Mouse (Mus musculus) erythroid progenitor cell, adult 5-6 weeks (primary cell): ENCODE measurements around the gene Inpp5b. TPM values are rescaled to one million over a fixed set of nuclear protein-coding genes. Genes with fewer than 3 reads are reported as not detected.
"Not testable (repeated sequence)": the region's sequence is repeated elsewhere in the genome, so short reads cannot be mapped to it uniquely, and the experiment has no call there.

Source experiments
- ATAC-seq: replicated peaks from 2 replicates; pipeline ENCODE4 v1.8.0; 2016; ENCODE audit warnings: moderate number of reproducible peaks, mild to moderate bottlenecking, moderate TSS enrichment, inconsistent platforms; ENCODE audit not compliant: poor library complexity, low FRiP score, severe bottlenecking
- total RNA-seq, 2 experiments: library from RNA; stranded (forward) in 1 of 2; stranded (reverse) in 1 of 2; fragments of 150-400 nt in 1 of 2; fragments of 186-747, 209-891 nt in 1 of 2; gene quantifications; 2 replicates each; pipeline versions ENCODE4 v1.2.3 to v1.2.4; 2015 to 2017; ENCODE audit warnings: low replicate concordance in 2 of 2

The Inpp5b gene
- total RNA-seq (2015; ENCODE audit: low replicate concordance) (49.9 and 84.0 TPM in 2 replicates), total RNA-seq (2017; ENCODE audit: low replicate concordance) (40.2 and 70.5 TPM in 2 replicates)

- ATAC-seq, result peak; percentile 73
Measured at GRCm38 (mm10) chr4:124741376-124742343, at the start of gene Inpp5b. Inpp5b (plus strand) TSS chr4:124741850.

- ATAC-seq, result no peak
Measured at GRCm38 (mm10) chr4:124692416-124692861, 49.2 kb upstream of the Inpp5b start.

DNA sequence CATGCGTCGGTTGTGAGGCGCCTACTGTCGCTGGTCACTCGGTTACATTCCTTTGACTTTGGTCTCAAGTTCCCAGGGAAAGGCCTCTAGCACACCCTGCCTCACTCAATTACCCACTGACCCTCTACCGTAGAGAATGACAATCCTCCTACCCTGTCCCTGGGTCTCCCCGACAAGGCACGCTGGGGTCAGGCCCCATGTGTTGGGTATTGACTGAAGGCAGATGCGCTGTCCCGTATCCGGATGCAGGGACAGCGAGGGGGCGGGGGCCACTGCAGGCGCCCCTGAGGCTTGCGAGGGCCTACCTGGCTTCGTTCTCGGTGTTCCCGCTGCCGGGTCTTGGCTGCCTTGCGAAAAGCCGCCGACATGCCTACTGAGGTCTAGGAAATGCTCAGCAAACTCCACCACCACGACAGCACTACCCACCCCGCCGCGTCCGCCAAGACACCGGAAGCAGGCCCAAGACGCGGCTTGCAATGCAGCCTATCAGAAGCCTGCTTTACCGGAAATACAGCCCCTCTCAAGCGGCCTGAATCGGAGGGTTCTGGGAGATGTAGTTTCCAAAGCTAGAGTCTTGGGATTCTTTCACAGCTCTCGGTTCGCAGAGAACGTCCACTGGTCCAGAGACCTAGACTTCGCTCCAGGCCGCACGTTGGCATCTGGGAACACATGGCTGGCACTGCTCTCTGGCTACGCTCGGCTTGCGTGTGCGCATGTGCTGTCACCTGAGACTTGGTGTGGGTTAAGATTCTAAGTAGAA is 48.3 kb upstream of the Inpp5b start, which contains the start of gene Utp11:
TSS of gene Utp11 (minus strand) at position 466 of the 760 bp plus-strand sequence.
- ATAC-seq, result peak; percentile 99

GRCm38 (mm10) chr4:124694572-124694971 is 47.1 kb upstream of the Inpp5b start:
- ATAC-seq, result no peak

- no peak for ATAC-seq
Measured at GRCm38 (mm10) chr4:124695786-124696516, 45.7 kb upstream of the Inpp5b start.

DNA sequence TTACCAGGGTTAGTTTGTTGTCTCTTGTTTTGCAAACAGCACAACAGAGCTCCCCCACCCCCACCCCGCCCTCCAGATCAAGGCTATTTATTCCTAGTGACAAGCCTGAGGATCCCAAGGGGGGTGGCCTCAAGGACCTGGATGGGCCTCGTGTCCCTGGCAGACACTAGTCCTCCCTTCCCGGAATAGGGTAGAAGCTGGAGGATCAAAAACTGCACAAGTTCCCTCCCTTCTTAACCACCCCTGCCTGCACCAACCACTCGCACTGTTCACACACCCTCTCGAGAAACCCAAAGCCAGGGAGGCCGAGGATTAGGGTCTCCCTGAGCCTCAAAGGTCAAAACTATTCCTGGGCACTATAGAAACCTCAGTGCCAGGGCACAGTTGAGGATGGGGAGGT is 41.9 kb upstream of the Inpp5b start:
- no peak for ATAC-seq

DNA sequence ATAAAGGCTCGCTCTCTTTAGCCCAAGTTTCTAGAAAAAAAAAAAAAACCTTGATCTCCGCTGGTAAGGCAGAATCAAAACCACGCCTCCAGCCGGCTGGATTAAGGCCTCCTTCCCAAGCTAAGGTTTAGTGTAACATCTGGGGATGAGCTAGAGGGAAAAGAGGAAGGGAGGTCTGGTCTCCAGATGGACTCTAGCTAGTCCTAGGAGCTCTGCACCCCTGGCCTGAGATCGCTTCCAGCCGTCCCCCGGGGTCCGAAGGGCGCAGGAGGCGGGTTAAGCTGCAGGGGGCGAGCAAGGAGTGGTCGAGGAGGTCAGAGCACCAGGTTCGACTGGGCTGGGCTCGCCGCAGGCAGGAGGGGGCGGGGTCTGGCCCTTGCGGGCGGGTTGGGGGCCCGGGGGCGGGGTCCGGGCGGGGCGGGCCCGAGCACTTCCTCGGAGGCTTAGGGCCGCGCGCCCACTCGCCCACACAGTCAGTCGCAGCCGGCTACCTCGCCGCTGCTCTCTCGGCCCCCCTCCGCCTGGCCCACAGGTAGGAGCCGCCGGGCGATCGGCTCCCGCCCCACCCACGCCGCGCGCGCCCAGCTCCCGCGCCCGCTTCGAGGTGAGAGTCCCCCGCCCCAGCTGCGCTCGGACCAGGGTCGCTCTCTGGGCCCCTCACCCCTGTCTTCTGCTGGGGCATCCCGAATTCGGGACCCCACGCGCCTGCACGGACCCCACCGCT is 41.2 kb upstream of the Inpp5b start, which contains the start of gene Fhl3:
TSS of gene Fhl3 (plus strand) at position 454 of the 724 bp plus-strand sequence.
- no peak for ATAC-seq

DNA sequence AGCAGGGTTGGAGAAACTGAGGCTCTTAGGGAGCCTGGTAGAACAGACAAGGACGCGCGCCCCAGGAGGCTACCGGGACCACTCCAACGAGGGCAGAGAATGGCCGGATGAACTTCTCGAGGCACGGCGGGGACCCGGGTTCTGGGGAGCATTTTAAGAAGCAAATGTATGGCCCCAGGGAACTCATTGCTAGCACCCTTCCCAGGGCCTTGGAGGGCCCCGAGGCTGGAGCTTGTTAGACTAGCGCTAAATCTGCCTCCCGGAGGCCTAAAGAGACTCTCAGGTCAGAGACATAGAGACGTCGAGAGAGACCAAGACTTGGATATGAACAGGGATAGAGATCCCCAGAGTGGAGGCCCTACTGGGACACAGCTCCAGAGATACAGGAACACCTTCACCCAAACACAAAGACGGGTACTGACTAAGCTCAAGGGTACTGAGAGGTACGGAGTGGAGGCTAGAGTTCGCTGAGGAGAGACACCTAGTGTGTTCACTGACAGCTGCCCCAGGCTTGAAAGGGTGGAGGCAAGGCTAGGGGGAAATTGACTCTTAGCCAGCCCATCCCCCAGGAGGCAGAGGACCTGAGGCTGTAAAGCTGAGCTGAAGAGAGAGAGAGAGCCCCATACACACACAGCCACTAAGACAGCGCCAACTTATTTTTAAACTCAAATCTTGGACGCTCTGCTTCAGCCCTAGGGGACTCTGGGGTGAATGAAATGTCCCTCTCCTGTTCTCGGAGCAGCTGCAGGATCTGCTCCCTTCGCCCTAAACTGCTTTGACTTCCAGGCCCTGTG is 40.4 kb upstream of the Inpp5b start:
- no peak for ATAC-seq

GRCm38 (mm10) chr4:124701916-124702315 is 39.7 kb upstream of the Inpp5b start:
- no peak for ATAC-seq

- ATAC-seq, result no peak
Measured at GRCm38 (mm10) chr4:124703406-124703805, 38.2 kb upstream of the Inpp5b start.

GRCm38 (mm10) chr4:124703881-124704796 is 37.5 kb upstream of the Inpp5b start:
- no peak for ATAC-seq

- ATAC-seq, result no peak
Measured at GRCm38 (mm10) chr4:124704797-124705474, 36.7 kb upstream of the Inpp5b start.

- ATAC-seq, result no peak
Measured at GRCm38 (mm10) chr4:124705661-124706269, 35.9 kb upstream of the Inpp5b start.

DNA sequence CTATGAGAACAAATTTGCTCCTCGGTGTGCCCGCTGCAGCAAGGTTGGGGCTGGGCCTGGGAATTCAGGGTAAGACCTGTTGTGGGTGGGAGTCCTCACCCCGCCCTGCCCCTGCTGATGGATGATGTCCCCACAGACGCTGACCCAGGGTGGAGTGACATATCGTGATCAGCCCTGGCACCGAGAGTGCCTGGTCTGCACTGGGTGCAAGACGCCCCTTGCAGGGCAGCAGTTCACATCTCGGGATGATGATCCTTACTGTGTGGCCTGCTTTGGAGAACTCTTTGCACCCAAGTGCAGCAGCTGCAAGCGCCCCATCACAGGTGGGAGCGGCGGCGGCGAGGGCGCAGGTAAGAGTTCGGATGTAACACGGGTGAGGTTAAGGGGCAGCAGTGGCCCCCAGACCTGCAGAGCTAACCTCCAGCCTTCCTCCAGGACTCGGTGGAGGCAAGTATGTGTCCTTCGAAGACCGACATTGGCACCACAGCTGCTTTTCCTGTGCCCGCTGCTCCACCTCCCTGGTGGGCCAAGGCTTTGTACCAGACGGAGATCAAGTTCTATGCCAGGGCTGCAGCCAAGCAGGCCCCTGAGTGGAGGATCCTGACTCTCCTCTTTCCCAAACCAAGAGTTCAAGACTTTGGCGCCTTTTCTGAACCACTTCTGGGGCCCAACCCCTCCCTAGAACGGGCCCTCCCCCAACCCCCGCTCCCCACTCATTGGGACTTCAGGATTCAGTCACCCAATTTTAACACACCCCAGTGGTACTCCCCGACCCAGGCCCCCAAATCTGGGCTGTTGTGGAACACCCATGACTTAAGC is 34.1 kb upstream of the Inpp5b start:
- not testable (repeated sequence) for ATAC-seq

DNA sequence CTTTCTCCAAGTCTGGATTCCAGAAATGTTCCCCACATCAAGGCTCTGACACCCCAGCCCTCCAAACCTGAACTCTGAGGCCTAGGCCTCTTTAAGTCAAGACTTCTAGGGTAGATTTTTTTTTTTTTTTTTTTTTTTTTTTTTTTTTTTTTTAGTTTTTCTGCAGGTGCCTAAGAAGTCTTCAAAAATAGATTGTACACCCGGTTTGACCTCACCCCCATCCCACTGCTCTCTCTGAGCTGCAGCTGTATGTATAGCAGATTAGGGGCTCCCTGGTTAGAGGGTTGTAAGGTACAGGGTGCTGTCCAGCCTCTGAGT is 33.5 kb upstream of the Inpp5b start:
- ATAC-seq, result not testable (repeated sequence)
